Mouse (Mus musculus): ENCODE measurements at regions not wholly inside any gene's neighbourhood (a gene's known extent, or its start where the extent isn't known, plus 50 kb on each side); places are given as distances from the start of the nearest gene placed in this dataset.

DNA sequence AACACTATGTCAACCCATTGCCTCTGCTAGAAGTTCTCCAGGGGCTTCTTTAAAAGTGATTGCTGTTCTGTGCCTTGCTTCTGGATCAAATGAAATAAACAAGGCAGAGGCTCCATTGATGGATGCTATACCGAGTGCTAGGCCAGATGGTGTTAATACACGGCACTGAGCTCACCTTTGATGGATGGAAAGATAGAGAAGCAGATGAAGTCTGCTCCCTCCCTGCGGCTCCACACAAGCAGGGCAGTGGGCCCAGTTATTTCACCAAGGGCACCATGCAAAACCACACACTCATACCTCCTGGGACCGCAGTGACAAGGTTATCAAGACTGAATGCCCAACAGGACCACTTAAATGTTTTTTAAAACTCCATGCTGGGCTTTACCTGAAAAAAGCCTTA is 2778.7 kb downstream of the 9330182O14Rik start:
- no peak overlapping the region for H3K27ac ChIP-seq
- no peak overlapping the region for H3K4me3 ChIP-seq
- no peak for DNase-seq (ENCODE audit: extremely low spot score in 1 of 2, low spot score in 2 of 2)
- intact Hi-C loops (cut with DNase I): loop anchor here (5.0 kb wide), 3 partner anchors 206 to 926 kb away; no protein-coding TSS in a partner anchor
- TF ChIP-seq CTCF (IDR thresholded peaks at IDR 0.05): no peak

DNA sequence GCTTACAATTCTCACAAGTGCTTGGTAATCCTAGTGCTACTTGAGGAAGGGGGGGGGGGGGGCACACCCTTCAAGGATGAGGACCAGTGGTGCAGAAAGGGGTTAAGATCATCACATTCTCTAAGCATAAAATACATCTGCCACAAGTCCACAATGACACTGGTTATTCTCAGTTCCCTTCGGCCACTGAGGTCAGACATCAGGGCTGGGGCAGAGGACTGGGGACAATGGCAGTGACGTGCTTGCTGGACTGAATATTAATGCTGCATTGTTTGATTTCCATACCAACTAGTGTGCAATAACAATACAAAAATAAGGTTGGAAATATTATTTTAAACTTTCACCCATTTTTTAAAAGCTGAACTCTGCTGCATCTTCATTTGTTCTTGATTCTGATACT is 2779.1 kb downstream of the 9330182O14Rik start:
- no peak for DNase-seq (ENCODE audit: extremely low spot score in 1 of 2, low spot score in 2 of 2)
- Histone ChIP-seq H3K27ac (no peak overlapping the region), H3K4me3 (no peak overlapping the region)
- no peak for TF ChIP-seq CTCF (IDR thresholded peaks at IDR 0.05)
- intact Hi-C loops (cut with DNase I): loop anchor here (5.0 kb wide), 3 partner anchors 206 to 926 kb away; no protein-coding TSS in a partner anchor

DNA sequence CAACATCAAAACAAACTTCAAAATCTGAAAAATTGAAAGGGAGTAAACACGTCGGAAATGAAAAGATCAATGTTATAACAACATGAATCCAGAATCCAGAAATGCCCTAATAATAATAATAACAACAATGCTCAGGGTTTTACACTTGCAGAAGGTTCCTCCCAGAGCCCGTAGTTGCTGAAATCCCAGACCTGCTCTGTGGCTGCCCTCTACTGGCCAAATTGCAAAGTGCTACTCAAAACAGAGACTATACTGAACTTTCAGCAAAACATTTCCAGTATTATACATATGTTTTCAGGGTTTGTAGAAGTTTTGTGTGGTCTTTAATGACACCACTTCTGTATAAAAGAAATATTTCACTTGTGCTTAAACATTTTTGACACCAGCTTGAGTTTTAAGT is 2779.9 kb downstream of the 9330182O14Rik start:
- DNase-seq (ENCODE audit: extremely low spot score in 1 of 2, low spot score in 2 of 2): peak; percentile 66 to 74
- Histone ChIP-seq H3K27ac (no peak overlapping the region), H3K4me3 (no peak overlapping the region)
- intact Hi-C loops (cut with DNase I): loop anchor here (2.0 to 5.0 kb wide), 4 partner anchors 207 to 927 kb away; no protein-coding TSS in a partner anchor
- TF ChIP-seq CTCF (IDR thresholded peaks at IDR 0.05): peak; percentile 95

DNA sequence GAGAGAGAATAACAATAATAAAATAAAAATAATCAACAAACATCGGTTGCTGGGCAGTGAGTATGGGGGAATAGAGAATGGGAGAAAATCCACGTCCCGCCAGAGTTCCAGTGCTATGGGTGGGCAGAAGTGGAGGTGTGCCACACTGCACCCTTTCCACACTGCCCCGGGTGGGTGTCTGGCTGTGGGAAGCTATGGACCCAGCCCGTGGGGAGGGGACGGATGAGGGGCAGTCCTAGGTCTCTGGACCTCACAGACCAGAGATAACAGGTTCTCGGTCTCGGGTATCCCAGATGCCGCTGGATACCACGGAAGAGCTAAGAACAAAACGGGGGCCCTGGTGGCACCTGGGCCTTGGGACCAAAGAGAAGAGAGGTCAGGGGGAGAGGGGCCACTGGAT is 2781.0 kb downstream of the 9330182O14Rik start:
- intact Hi-C loops (cut with DNase I): loop anchor here (2.0 kb wide), 1 partner anchor 708 kb away; no protein-coding TSS in a partner anchor
- Histone ChIP-seq H3K27ac (no peak overlapping the region), H3K4me3 (no peak overlapping the region)
- no peak for TF ChIP-seq CTCF (IDR thresholded peaks at IDR 0.05)
- DNase-seq (ENCODE audit: extremely low spot score in 1 of 2, low spot score in 2 of 2): no peak

GRCm38 (mm10) chr15:42921618-42922017 is 2787.5 kb downstream of the 9330182O14Rik start:
- no peak for DNase-seq (ENCODE audit: extremely low spot score in 1 of 2, low spot score in 2 of 2)
- H3K27ac ChIP-seq: no peak overlapping the region
- no peak overlapping the region for H3K4me3 ChIP-seq
- TF ChIP-seq CTCF (IDR thresholded peaks at IDR 0.05): no peak; the same call in 1 of the 2 replicates
- intact Hi-C loops (cut with DNase I): no loop called here

DNA sequence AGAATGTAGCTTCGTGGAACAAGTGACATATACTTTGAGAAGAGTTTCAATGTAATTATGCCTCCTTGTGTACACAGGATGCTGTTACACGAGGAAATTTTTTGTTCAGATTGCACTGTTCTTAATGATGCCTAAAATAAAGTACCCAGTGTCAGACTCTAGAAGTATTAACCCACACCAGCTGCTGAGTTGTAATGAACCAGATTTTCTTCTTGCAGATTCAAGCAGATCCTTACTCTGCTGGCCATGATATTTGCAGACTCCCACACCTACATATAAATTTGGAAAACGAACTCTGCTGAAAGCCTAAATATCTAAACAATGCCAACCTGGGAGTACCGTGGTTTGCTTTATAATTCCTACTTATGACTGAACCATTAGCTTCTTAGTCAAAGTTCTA is 2794.2 kb downstream of the 9330182O14Rik start:
- no peak overlapping the region for H3K4me3 ChIP-seq
- no peak; the same call in 1 of the 2 replicates for TF ChIP-seq CTCF (IDR thresholded peaks at IDR 0.05)
- DNase-seq (ENCODE audit: extremely low spot score in 1 of 2, low spot score in 2 of 2): no peak
- peak overlapping the region; percentile 44; the same call in 1 of the 2 replicates for H3K27ac ChIP-seq
- intact Hi-C loops (cut with DNase I): no loop called here

DNA sequence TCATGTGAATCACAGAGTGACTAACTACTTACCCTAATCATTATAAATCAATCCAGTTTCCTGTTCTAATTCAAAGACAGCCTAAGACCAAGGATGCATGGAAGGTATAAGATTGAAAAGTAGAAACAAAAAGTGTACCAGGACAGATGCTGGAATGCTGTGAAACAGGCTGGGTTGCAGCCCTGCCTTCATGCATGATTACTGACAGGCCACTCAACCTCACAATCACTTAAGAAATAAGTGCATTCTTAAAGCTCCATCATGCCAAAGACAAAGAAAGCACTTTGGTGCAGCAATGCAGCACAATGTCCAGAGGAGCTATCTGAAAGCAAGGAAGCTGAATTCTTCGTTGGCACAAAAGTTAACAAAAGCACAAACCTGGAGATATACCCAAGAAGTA is 2810.4 kb downstream of the 9330182O14Rik start:
- no peak for DNase-seq (ENCODE audit: extremely low spot score in 1 of 2, low spot score in 2 of 2)
- Histone ChIP-seq H3K4me3 (no peak overlapping the region), H3K27ac (no peak overlapping the region)
- intact Hi-C loops (cut with DNase I): no loop called here
- TF ChIP-seq CTCF (IDR thresholded peaks at IDR 0.05): no peak

GRCm38 (mm10) chr15:42955167-42955566 is 2821.0 kb downstream of the 9330182O14Rik start:
- H3K4me3 ChIP-seq: no peak overlapping the region
- no peak for DNase-seq (ENCODE audit: extremely low spot score in 1 of 2, low spot score in 2 of 2)
- intact Hi-C loops (cut with DNase I): no loop called here
- TF ChIP-seq CTCF (IDR thresholded peaks at IDR 0.05): no peak
- no peak overlapping the region for H3K27ac ChIP-seq

DNA sequence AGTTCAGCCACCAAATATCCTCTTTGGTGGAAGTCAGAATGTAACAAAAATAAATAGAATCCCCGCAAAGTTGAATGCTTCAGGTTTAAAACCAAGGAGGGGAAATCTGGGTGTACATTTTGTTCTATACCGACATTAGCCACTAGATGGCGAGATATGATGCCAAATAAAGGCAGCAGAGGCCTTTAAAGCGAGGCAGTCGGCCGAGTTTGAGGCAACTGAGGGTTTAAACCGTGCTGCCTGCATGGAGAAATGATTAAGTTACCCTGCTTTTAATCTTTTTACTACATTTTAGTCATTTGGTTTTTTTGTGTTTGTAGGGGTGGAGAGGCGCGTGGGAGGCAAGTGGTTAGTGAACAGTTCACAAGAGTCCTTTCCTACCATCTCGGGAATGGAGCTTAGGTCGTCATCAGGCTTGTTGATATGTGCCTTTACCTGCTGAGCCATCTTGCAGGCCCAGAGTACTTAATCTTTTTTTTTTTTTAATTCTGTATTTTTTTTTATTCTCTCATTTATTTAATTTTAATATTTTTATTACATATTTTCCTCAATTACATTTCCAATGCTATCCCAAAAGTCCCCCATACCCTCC is 2828.7 kb downstream of the 9330182O14Rik start:
- intact Hi-C loops (cut with DNase I): loop anchor here (1.0 to 5.0 kb wide), 4 partner anchors 71 to 796 kb away; no protein-coding TSS in a partner anchor
- DNase-seq (ENCODE audit: extremely low spot score in 1 of 2, low spot score in 2 of 2): peak; percentile 37 to 47
- H3K27ac ChIP-seq: no peak overlapping the region
- H3K4me3 ChIP-seq: no peak overlapping the region
- peak; percentile 87 for TF ChIP-seq CTCF (IDR thresholded peaks at IDR 0.05)

DNA sequence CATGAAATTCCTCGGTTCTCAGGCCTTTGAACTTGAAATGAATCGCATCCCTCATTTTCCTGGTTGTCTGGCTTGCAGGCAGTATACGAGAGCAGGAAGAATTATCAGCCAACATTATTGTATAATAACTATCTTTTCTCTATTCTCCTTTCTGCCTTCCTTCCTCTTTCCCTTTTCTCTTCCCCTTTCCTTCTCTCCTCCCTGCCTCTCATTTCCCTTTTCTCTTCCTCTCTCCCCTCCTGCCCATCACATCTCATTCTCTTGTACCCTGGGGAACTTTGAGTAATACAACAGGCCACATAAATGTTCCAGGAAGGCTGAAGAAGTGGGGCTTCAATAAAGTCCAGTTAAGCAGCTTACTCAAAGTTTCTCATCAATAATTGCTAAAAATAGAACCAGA is 2831.1 kb downstream of the 9330182O14Rik start:
- intact Hi-C loops (cut with DNase I): no loop called here
- DNase-seq (ENCODE audit: extremely low spot score in 1 of 2, low spot score in 2 of 2): no peak
- TF ChIP-seq CTCF (IDR thresholded peaks at IDR 0.05): no peak
- no peak overlapping the region for H3K27ac ChIP-seq
- no peak overlapping the region for H3K4me3 ChIP-seq
